Mouse (Mus musculus) cerebellum, postnatal 36 days (tissue): Measurements from ENCODE around the gene Nt5c2.

Source experiments
- DNase-seq, 2 experiments: peaks; one replicate each; pipeline ENCODE4 v3.0.0; 2021 to 2022; ENCODE audit warnings: mixed read lengths in 2 of 2

Nt5c2 gene

DNA sequence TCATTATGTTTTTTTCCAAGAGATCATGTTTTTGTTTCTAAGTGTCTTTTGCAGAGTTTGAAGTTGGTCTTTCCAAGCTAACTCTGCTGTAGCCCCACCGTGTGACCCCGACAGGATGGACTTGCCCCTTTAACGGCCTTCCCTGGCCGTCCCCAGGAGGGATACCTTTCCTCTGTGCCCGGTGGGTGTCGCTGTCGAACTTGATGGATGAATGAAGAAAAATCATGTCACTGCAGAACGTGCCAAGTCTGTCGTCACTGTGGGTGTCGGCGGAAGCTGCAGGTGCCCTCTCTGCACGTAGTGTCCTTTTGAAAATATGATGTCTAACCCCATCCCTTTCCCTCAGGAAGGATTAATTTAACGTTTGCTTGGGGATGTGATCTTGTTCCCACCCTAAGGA, 136.6 kb downstream of the Nt5c2 start:
- peak; percentile 91 to 92 for DNase-seq

DNA sequence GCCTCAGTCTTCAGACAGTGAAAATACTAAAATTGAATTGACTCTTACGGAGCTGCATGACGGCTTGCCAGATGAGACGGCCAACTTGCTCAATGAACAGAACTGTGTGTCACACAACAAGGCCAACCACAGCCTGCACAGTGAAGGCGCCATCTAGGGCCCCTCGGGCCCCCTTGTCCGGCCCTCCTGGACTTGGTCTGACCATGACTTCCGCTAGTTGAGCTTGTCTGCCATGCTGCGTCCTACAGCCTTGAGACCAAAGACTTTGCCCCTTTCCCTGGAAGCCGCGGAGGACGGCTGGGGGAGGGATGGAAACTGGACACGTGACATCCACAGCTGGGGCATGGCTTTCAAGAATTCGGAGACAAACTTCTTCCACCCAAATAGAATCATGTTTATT, 137.1 kb downstream of the Nt5c2 start:
- DNase-seq = no peak

GRCm38 (mm10) chr19:46875790-46876189, 139.2 kb downstream of the Nt5c2 start:
- peak; percentile 88 to 91 for DNase-seq

GRCm38 (mm10) chr19:46873924-46874323, 141.0 kb downstream of the Nt5c2 start:
- DNase-seq = no peak

DNA sequence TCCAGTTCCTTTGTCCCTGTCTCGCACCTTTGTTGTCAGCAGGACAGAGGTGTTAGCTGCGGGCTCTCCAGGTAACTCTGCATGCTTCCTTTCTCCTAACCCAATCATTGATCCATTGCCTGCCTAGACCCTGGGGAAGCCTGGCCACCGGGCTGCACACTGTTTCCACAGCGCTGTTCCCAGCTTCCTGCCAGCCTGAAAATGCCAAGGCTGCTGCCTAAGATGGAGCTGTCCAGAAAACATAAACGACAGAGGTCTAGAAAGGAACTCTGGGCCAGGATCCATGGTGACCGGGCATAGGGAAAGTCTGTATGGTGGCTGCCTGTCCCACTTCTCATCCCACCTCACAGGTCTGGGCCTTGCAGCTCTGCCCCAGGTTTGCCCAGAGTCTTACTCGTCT, 143.3 kb downstream of the Nt5c2 start:
- DNase-seq = no peak

- no peak for DNase-seq
Observed at GRCm38 (mm10) chr19:46871096-46871495, 143.9 kb downstream of the Nt5c2 start.

DNA sequence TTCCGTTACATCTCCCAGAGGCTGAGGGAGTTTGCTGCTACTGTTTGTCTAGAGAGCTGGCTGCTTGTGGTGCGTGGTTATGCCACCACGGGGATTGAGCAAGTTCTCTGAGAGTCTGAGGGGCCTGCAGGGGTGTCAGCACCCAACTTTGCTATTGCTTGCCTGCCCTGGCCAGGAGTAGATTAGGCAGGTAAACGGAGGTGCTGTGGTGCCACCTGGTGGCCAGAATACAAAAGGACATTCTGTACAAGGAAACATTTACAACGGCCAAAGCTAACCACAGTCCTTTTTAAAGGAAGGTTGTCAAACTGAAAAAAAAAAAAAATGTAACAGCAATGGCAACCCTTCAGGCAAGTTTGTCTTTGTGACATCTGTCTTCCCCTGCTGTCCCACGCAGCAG, 145.4 kb downstream of the Nt5c2 start:
- peak; percentile 86 to 91 for DNase-seq

GRCm38 (mm10) chr19:46869049-46869448, 145.9 kb downstream of the Nt5c2 start:
- DNase-seq = no peak

DNA sequence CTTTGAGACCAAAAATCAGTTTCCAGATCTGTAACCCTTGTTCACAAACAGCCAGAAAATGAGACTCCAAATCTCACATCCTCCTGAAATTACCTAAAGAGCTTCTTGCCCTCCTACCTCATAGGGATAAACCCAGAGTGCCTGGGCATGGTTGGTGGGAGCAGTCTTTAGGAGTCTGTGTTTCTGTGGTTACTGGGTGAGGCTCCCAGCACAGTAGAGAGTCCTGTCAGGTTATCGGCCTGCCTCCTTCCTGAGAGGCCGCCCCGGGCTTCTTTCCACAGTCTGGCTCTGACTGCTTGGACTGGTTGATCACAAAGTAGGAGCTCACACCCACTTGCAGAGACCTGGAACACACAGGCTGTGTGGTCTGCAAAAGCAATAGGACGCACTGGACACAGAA, 149.6 kb downstream of the Nt5c2 start:
- DNase-seq = no peak

DNA sequence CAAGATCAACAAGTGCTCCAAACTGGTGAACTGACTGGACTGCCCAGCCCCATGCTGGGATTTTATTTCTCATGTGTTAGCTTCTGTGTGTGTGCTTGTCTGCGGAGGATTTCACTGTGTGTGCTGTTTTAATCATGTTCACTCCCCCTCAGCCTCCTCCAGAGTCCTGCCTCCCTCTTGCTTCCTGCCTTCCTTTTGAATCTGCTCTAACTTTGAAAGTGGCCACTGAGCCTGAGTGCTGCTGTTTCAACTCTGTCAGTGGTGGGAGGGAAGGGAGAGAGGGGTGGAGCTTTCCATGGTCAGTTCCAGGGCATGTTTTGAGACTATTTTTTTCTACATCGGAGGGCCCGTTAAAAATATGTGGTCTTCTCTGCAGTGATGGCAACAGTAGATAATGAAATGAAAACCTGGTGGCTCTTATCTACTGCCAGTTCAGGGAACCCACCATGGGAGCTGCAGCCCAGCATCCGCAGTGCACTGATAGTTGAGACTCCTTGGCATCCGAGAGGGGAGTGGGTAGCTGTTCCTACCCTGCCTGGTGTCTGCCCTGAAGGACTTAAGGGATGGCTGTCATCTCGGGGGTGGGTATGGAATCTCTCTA, 150.1 kb downstream of the Nt5c2 start:
- DNase-seq = no peak

DNA sequence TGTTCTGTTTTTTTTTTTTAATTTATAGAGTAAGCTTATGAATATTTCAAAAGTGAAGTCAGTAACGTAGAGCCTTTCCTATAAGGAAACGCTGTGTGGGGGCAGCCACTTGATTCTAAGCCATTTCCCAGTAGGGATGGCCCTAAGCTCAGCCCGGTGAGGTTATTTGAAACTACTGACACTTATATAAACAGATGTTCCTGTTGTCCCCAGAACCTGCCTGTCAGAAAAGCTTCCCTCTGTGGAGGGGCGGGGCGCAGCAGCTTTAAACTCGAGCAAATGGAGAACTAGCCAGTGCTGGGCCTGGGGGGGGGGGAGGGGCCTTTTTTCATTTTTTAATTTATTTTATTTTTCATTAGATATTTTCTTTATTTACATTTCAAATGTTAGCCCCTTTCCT, 150.9 kb downstream of the Nt5c2 start:
- DNase-seq = no peak

DNA sequence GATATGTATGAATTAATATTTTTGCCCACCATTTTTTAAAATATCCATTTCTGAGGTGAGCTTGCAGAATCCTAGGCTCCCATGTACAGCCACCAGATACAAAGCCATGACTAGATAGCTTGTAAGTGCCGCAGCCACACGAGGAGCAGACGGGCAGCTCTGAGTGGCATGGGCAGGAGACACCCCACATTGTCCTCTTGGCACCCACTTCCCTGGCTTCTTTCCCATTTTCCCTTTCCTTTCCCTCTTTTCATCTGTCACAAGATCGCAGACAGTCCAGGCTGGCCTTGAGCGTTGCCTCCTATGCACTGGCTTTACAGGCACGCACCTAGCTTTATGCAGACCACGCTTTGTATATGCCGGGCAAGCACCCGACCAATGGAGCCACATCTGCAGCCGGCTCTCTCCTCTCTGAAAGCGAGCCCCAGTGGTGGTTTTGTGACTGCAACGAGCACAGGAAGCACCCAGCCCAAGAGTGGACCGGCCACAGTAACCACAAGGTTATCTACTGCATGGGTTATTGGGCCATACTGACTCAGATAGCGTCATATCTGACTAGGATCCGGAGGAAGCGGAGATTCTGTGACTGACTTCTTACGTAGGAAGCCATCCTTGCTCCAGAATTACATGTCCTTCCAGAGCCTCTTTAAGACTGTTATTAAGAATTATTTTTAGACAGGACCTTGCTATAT, 151.6 kb downstream of the Nt5c2 start:
- DNase-seq = peak; percentile 58 to 60

DNA sequence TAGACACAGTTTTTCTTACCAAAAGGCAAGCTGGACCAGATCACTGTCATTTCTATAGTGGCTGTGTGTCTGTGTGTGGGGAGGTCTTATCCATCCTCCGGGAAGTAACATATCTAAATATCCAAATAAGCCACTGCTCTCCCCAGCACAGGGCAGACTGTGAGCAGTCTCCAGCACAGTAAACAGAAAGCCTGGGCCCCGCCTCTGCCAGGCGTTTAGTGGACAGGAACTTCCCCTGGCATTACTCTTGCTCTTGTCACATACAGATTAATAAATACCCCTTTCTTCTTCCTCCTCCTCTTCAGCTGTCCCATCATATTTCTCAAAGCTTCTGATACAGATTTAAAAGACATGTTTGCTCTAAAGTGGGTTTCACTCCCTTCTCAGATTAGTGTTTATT, 152.4 kb downstream of the Nt5c2 start:
- DNase-seq = no peak

- DNase-seq = no peak
Observed at GRCm38 (mm10) chr19:46858200-46858599, 156.8 kb downstream of the Nt5c2 start.

GRCm38 (mm10) chr19:46857277-46857989, 157.5 kb downstream of the Nt5c2 start:
- DNase-seq = no peak

DNA sequence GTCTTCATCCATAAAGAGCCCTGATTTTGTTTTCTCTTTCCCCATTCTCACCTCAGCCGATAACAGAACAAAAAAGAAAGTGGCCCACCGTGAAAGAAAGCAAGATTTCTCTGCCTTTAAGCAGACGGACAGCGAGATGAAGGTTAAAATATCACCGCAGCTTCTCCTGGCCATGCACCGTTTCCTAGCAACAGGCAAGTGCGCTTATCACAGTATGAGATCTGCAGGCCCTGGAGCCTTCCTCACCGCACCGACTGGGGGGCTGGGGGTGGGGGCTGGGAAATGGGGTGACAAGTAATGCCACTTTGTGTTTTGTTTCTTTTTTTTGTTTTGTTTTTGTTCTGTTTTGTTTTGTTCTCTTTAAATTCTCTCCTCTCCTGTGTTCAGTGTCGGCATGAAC, 158.2 kb downstream of the Nt5c2 start:
- no peak for DNase-seq

DNA sequence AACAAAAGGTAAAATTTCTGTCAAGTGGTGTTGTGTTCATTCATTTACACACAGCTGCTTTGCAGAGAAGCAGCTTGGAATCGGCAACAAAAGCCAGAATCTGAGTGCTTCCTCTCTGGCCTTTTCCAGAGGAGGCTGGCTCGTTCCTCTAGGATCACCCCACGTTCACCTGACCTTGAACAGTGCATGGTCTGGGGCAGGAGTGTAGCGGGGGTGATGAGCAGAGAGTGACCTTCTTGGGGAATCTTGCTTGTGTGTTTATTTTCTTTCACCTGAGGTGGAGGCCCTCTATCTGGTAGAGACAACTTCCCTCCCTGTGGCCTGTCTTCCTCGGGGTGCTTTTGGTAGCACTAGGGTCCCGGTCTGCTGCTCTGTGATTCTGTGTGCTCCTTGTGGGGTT, 158.7 kb downstream of the Nt5c2 start:
- no peak for DNase-seq

DNA sequence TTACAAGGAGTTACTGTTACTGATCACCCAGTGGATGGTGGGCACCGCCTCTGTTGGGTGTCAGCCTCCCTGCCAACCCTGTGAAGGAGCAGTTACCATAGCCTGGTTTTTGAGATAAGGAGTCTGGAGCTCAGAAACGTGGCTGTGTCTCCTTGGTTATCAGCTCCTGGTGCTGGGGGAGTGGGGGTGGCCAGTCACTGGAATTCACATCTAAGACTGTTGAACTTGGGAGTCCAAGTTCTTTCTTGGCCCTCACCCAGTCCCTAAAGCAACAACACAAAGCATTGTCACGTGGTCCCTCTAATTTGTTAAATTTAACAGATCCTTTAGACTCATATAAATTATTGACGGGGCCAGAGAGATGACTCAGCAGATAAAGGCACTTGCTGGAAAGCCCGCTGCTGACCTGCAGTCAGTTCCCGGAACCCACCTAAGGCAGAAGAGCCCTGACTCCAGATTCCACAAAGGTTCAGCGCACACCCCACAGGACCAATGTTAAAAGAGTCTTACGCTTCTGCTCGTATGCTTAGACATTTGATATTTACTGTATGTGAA, 165.4 kb downstream of the Nt5c2 start:
- no peak for DNase-seq

DNA sequence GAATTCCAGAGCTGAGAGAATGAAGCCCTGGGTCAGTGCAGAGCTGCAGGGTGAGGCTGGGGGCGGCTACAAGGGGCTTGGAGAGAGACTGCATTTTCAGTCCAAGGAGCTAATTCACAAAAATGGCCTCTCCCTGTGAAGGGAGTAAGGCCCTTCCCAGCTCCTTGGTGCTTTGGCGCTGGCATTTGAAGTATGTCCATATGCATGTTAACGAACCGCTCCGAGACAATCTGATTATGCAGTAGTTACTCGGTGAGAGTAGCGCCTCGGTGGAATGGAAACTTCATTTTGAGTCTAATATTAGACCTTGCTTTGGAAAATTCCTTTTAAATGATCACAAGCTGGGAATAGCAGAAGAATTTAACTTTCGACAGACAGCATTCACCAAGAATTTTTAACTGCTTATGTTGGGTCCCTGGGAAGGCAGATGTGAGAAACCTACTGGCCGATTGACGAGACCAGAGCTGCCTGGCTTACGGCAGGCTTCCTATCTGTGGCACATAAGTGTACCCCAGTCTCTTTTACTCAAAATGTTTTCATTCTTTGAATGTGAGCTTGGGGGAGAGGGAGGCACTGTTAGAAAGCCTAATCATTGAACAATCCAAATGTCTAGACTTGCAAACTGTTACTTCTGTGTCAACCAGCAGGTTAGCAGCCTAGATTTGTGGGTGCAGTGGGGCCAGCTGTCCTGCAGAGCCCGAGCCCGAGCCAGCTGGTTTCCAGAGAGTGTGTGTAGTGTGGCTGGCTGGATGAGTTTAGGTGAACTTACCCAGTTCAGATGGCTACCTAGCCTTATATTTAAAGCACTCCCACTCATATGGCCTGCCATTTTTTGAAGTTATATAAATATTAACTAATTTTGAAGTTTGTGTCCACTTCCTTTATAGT, 166.3 kb downstream of the Nt5c2 start:
- no peak for DNase-seq

- no peak for DNase-seq
Observed at GRCm38 (mm10) chr19:46846459-46846858, 168.5 kb downstream of the Nt5c2 start.

DNA sequence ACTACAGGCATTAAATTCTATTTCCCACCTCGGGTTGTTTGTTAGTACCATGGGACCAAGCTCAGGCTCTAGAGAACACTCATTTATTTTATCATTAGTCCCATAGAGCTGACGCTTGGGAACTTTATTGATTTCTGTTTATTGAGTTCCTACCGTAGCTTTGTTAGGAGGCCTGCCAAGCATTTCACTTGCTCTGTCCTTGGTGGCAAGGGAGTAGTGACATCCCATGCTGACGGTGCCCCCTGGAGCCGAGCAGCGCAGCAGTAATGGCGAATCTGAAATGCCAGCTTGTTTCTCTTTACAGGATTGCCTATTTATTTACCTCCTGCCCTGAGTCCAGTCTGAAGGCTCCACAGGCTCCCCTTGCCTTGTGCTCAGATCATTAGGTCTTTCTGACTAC, 168.9 kb downstream of the Nt5c2 start:
- no peak for DNase-seq

DNA sequence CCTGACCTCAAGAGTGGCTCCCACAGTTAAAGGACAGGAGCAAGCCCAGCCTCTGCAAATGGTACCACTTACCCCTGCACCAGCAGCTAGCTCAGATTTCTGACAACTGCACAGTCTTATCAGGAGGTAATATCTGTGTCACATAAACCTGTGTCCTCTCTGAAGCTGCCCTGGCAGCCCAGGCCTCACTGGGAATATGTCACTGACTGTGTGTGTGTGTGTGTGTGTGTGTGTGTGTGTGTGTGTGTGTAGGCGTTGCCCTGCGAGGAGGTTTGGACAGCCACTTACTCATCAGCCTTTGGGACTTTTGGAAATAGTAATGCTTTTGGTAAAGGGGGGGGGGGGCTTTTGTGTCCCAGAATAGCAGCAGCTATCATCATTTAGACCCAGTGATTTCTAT, 171.9 kb downstream of the Nt5c2 start:
- no peak for DNase-seq

DNA sequence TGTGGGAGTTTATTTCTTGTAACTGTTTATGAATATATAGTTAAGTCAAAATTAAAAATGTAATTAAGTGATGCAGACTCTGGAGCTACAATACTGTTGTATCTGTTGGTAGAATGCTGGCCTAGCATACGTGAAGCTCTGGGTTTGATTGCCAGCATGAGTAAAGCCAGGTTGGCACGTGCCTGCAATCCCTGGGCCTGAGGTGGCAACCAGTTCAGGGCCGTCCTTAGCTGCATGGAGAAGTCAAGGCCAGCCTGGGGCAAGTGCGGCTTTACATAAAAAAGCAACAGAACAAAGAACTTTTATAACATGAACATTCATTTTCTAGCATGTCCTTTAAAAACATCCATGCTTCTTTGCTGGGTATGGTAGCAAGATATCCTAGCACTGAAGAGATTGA, 173.9 kb downstream of the Nt5c2 start:
- no peak for DNase-seq
